Comparison of ENCODE assay signal across 9 mouse cellular contexts in the genomic region with DNA sequence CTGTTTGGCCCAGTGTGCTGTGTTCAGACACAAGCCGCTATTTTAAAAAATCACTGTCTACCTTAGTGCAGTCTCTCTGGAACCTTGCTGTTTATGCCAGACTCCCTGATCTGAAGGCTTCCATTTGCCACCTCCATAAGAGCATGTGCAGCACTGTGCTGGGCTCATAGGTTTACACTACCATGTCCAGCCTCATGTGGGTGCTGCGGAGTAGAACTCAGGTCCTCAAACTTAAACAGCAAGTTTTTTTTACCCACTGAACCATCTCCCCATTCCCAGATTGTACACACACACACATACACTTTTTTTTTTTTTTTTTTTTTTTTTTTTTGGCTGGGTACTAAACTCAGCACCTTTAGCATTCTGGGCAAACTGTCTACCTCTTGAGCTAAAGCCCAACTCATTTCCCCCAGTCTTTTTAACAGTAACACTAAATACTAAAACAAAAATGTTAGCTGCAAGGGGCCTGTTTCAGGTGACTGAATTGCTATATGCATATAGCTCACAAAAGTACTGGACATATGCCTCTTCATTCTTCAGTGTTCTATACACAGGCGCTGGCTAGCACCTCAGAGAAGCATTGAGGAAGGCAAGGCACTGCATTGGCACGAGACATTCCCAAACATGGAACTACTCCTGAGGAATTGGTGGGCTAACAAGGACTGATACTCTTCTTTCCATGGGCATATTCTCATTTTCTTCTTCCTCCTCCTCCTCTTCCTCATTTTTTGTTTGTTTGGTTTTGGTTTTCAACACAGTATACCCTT. TPM values are rescaled to one million over a fixed set of nuclear protein-coding genes. Genes with fewer than 3 reads are reported as not detected.
DNase-seq lines count a peak whose midpoint lies in the region; ATAC-seq and TF ChIP-seq lines count a peak whose summit lies in the region.
"Had no signal": no experiment of that assay in that cellular context is flagged by ENCODE, and none has a peak within 500 bp of the region (broad histone marks: within the 10 kb centered on the region; RNA-seq: fewer than 3 reads in every experiment).

No protein-coding gene starts in this region.

- dilution Hi-C loops in CH12.LX (cut with MboI; ENCODE audit: extremely low pct_ligation_motif_present, extremely low pct_unique_long_range_greater_than_20kb, low sequenced_read_pairs) = no loop called here

- H3K4me3 ChIP-seq in intestine, embryonic 16.5 days (ENCODE audit: low read length) = no peak overlapping the region
- no peak overlapping the region for H3K4me3 ChIP-seq in intestine, embryonic 15.5 days (replicated peaks)
- H3K4me3 ChIP-seq in CH12.LX (replicated peaks in 1 of 3; ENCODE audit: low read depth in 2 of 3, low read length in 2 of 3, poor library complexity in 1 of 3) = no peak overlapping the region
- H3K4me3 ChIP-seq in liver, postnatal 0 days (ENCODE audit: low read depth, low read length) = no peak overlapping the region

- H3K4me1 ChIP-seq in intestine, embryonic 16.5 days (ENCODE audit: control insufficient read depth, insufficient read depth, low read length) = no peaks in the 10 kb centered on the region
- H3K4me1 ChIP-seq in intestine, embryonic 15.5 days (replicated peaks) = no peaks in the 10 kb centered on the region
- H3K4me1 ChIP-seq in CH12.LX (ENCODE audit: control insufficient read depth in 1 of 2, insufficient read depth in 2 of 2) = peaks cover 2 to 11% of the 10 kb centered on the region in 2 experiments; a peak in 3 of 4 replicates
- H3K4me1 ChIP-seq in liver, postnatal 0 days (ENCODE audit: insufficient read depth) = peaks cover 13% of the 10 kb centered on the region

- intact Hi-C loops in gastrocnemius, postnatal 36 days (cut with DNase I) = loop anchor here (5.0 kb wide), 1 partner anchor 383 kb away; no protein-coding TSS in a partner anchor

- H3K9ac ChIP-seq in intestine, embryonic 16.5 days (ENCODE audit: low read depth, low read length) = no peak overlapping the region
- H3K9ac ChIP-seq in intestine, embryonic 15.5 days = no peak overlapping the region
- H3K9ac ChIP-seq in CH12.LX (ENCODE audit: insufficient read depth, low read depth) = no peak overlapping the region
- H3K9ac ChIP-seq in liver, postnatal 0 days (replicated peaks) = no peak overlapping the region

- DNase-seq in CH12.LX (ENCODE audit: extremely low read depth) = peak; percentile 65
- peak; percentile 64 for DNase-seq in embryo, embryonic 10.5 days (ENCODE audit: low spot score)
- DNase-seq in liver, postnatal 0 days = peak; percentile 24
- DNase-seq in gastrocnemius, postnatal 36 days = no peak
- no peak for DNase-seq in adrenal gland, adult 8-10 months
- no peak for DNase-seq in right cerebral cortex, postnatal 4 days

- no peak for TF ChIP-seq EP300 in CH12.LX (IDR thresholded peaks at IDR 0.05; ENCODE audit: low read length)
- TF ChIP-seq EP300 in liver, postnatal 0 days (IDR thresholded peaks at IDR 0.05; ENCODE audit: low read depth) = no peak

- TF ChIP-seq RAD21 in CH12.LX (IDR thresholded peaks at IDR 0.05; ENCODE audit: low read depth, low read length) = peak; percentile 28

- H3K9me3 ChIP-seq in intestine, embryonic 16.5 days (ENCODE audit: control insufficient read depth, low read length) = no peaks in the 10 kb centered on the region
- H3K9me3 ChIP-seq in intestine, embryonic 15.5 days = no peaks in the 10 kb centered on the region
- no peaks in the 10 kb centered on the region for H3K9me3 ChIP-seq in CH12.LX (replicated peaks; ENCODE audit: low read length)
- no peaks in the 10 kb centered on the region for H3K9me3 ChIP-seq in liver, postnatal 0 days (ENCODE audit: low read length)

- peaks cover 3% of the 10 kb centered on the region; the same call in 1 of the 2 replicates for H3K27me3 ChIP-seq in intestine, embryonic 16.5 days (replicated peaks; ENCODE audit: control insufficient read depth, insufficient read depth, low read length)
- H3K27me3 ChIP-seq in intestine, embryonic 15.5 days (replicated peaks) = no peaks in the 10 kb centered on the region
- H3K27me3 ChIP-seq in CH12.LX (replicated peaks) = no peaks in the 10 kb centered on the region
- 0 out of 2 replicates have a peak, but pooled peaks cover 3% of the 10 kb centered on the region for H3K27me3 ChIP-seq in liver, postnatal 0 days (ENCODE audit: insufficient read depth, low read length)

- in situ Hi-C loops in CH12.LX (cut with MboI; ENCODE audit: low pct_ligation_motif_present, low pct_unique_long_range_greater_than_20kb, low sequenced_read_pairs) = loop anchor here (10.0 to 25.0 kb wide), 3 partner anchors 218 to 551 kb away; a partner anchor contains a TSS

- no peaks in the 10 kb centered on the region for H3K79me2 ChIP-seq in CH12.LX (replicated peaks; ENCODE audit: control insufficient read depth, extremely low read depth, insufficient read depth, poor library complexity, severe bottlenecking)

- H3K36me3 ChIP-seq in intestine, embryonic 16.5 days (ENCODE audit: control insufficient read depth, insufficient read depth, low read length) = no peaks in the 10 kb centered on the region
- no peaks in the 10 kb centered on the region for H3K36me3 ChIP-seq in intestine, embryonic 15.5 days
- no peaks in the 10 kb centered on the region for H3K36me3 ChIP-seq in CH12.LX (replicated peaks in 1 of 2; ENCODE audit: control insufficient read depth in 1 of 2, insufficient read depth in 1 of 2, low read length in 1 of 2)
- H3K36me3 ChIP-seq in liver, postnatal 0 days (replicated peaks; ENCODE audit: insufficient read depth, low read length) = no peaks in the 10 kb centered on the region

- 0 out of 2 replicates have a peak, but pooled peaks have one; percentile 6 for ATAC-seq in intestine, embryonic 16.5 days
- ATAC-seq in intestine, embryonic 15.5 days = no peak
- peak; percentile 49 for ATAC-seq in liver, postnatal 0 days

- no peak overlapping the region for H3K4me2 ChIP-seq in intestine, embryonic 16.5 days (ENCODE audit: low read depth, low read length)
- H3K4me2 ChIP-seq in intestine, embryonic 15.5 days (replicated peaks) = no peak overlapping the region
- no peak overlapping the region for H3K4me2 ChIP-seq in CH12.LX (ENCODE audit: insufficient read depth, low read depth, poor library complexity, severe bottlenecking)
- no peak overlapping the region for H3K4me2 ChIP-seq in liver, postnatal 0 days (ENCODE audit: low read depth, low read length)

- no peak overlapping the region for H3K27ac ChIP-seq in intestine, embryonic 16.5 days (ENCODE audit: low read length)
- H3K27ac ChIP-seq in intestine, embryonic 15.5 days = no peak overlapping the region
- H3K27ac ChIP-seq in CH12.LX (ENCODE audit: insufficient read depth, low read depth) = no peak overlapping the region
- H3K27ac ChIP-seq in liver, postnatal 0 days (ENCODE audit: low read depth) = no peak overlapping the region

- 81% methylated on average over 4 of the region's 4 CpGs for WGBS in intestine, embryonic 16.5 days
- 72% methylated on average over 4 of the region's 4 CpGs for WGBS in intestine, embryonic 15.5 days
- 74% methylated on average over 4 of the region's 4 CpGs for WGBS in liver, postnatal 0 days (ENCODE audit: insufficient replicate concordance)

- peak; percentile 16 to 64; a peak in 2 of 4 replicates for TF ChIP-seq CTCF in CH12.LX (conservative IDR thresholded peaks at IDR 0.05 in 1 of 2, IDR thresholded peaks at IDR 0.05 in 1 of 2; ENCODE audit: low read depth in 2 of 2, low read length in 2 of 2)
- peak; percentile 44 for TF ChIP-seq CTCF in liver, postnatal 0 days (IDR thresholded peaks at IDR 0.05; ENCODE audit: low read depth)

- TF ChIP-seq POLR2A in CH12.LX (IDR thresholded peaks at IDR 0.05; ENCODE audit: low read depth, low read length) = no peak

RNA-seq across cellular contexts. Expression of a gene that starts 5.8 kb away (rescaled TPM):
- polyA plus RNA-seq in intestine, embryonic 16.5 days (2015; fragmentation: Nextera tagmentation; extraction: Ambion mirVana) = 0.12 and 0.33 TPM in 2 replicates
- polyA plus RNA-seq in intestine, embryonic 15.5 days (2015; fragmentation: Nextera tagmentation; extraction: Ambion mirVana) = 0.16 and 0.35 TPM in 2 replicates
- total RNA-seq in CH12.LX (2012; rRNA removed) (0.13 and 0.17 TPM in 2 replicates), CH12.LX (2014; rRNA removed) (not detected in 2 replicates)
- 0.16 TPM in 1 of 2 replicates, not detected in the other for polyA plus RNA-seq in CH12.LX (2012; ENCODE audit: insufficient read length, low read depth)
- polyA plus RNA-seq in liver, postnatal 0 days (2015; fragmentation: Nextera tagmentation; extraction: Ambion mirVana) = not detected in 2 replicates
- not detected for total RNA-seq in gastrocnemius, postnatal 36 days (2021)
- total RNA-seq in adrenal gland, adult 8-10 months (2022) = under 1 TPM in 1 of 4 experiments, not detected in 3; 0.24 TPM

RNA-seq across cellular contexts. Expression of a gene that starts 8.0 kb away (rescaled TPM):
- polyA plus RNA-seq in intestine, embryonic 16.5 days (2015; fragmentation: Nextera tagmentation; extraction: Ambion mirVana) = 20.6 and 21.7 TPM in 2 replicates
- polyA plus RNA-seq in intestine, embryonic 15.5 days (2015; fragmentation: Nextera tagmentation; extraction: Ambion mirVana) = 24.0 and 24.3 TPM in 2 replicates
- total RNA-seq in CH12.LX (2012; rRNA removed) (11.8 and 15.5 TPM in 2 replicates), CH12.LX (2014; rRNA removed) (31.1 and 31.6 TPM in 2 replicates)
- 11.7 and 11.9 TPM in 2 replicates for polyA plus RNA-seq in CH12.LX (2012; ENCODE audit: insufficient read length, low read depth)
- 6.2 and 7.5 TPM in 2 replicates for polyA plus RNA-seq in liver, postnatal 0 days (2015; fragmentation: Nextera tagmentation; extraction: Ambion mirVana)
- 1 to 10 TPM; 7.0 to 8.3 TPM for total RNA-seq in gastrocnemius, postnatal 36 days (2021)
- 10 to 100 TPM; 17.2 to 25.9 (median 20.4) TPM for total RNA-seq in adrenal gland, adult 8-10 months (2022)

RNA-seq across cellular contexts. Expression of a gene that starts 46.1 kb away (rescaled TPM):
- 10.2 and 11.5 TPM in 2 replicates for polyA plus RNA-seq in intestine, embryonic 16.5 days (2015; fragmentation: Nextera tagmentation; extraction: Ambion mirVana)
- 11.6 and 13.1 TPM in 2 replicates for polyA plus RNA-seq in intestine, embryonic 15.5 days (2015; fragmentation: Nextera tagmentation; extraction: Ambion mirVana)
- total RNA-seq in CH12.LX (2012; rRNA removed) (not detected in 2 replicates), CH12.LX (2014; rRNA removed) (not detected in 2 replicates)
- 0.12 TPM in 1 of 2 replicates, not detected in the other for polyA plus RNA-seq in CH12.LX (2012; ENCODE audit: insufficient read length, low read depth)
- 0.85 and 0.89 TPM in 2 replicates for polyA plus RNA-seq in liver, postnatal 0 days (2015; fragmentation: Nextera tagmentation; extraction: Ambion mirVana)
- 1 to 10 TPM; 4.9 to 7.0 TPM for total RNA-seq in gastrocnemius, postnatal 36 days (2021)
- 1 to 10 TPM; 5.9 to 8.9 (median 6.3) TPM for total RNA-seq in adrenal gland, adult 8-10 months (2022)

RNA-seq across cellular contexts. Expression of a gene that starts 50.4 kb away (rescaled TPM):
- polyA plus RNA-seq in intestine, embryonic 16.5 days (2015; fragmentation: Nextera tagmentation; extraction: Ambion mirVana) = not detected in 2 replicates
- not detected in 2 replicates for polyA plus RNA-seq in intestine, embryonic 15.5 days (2015; fragmentation: Nextera tagmentation; extraction: Ambion mirVana)
- total RNA-seq in CH12.LX (2012; rRNA removed) (not detected in 2 replicates), CH12.LX (2014; rRNA removed) (not detected in 2 replicates)
- not detected in 2 replicates for polyA plus RNA-seq in CH12.LX (2012; ENCODE audit: insufficient read length, low read depth)
- polyA plus RNA-seq in liver, postnatal 0 days (2015; fragmentation: Nextera tagmentation; extraction: Ambion mirVana) = not detected in 2 replicates
- total RNA-seq in gastrocnemius, postnatal 36 days (2021) = not detected
- not detected for total RNA-seq in adrenal gland, adult 8-10 months (2022)
- polyA plus RNA-seq: intestine, embryonic 14.5 days had no signal

RNA-seq across cellular contexts. Expression of a gene that starts 53.8 kb away (rescaled TPM):
- polyA plus RNA-seq in intestine, embryonic 16.5 days (2015; fragmentation: Nextera tagmentation; extraction: Ambion mirVana) = 0.23 and 0.38 TPM in 2 replicates
- 0.40 and 0.48 TPM in 2 replicates for polyA plus RNA-seq in intestine, embryonic 15.5 days (2015; fragmentation: Nextera tagmentation; extraction: Ambion mirVana)
- total RNA-seq in CH12.LX (2012; rRNA removed) (not detected in 2 replicates), CH12.LX (2014; rRNA removed) (not detected in 2 replicates)
- polyA plus RNA-seq in CH12.LX (2012; ENCODE audit: insufficient read length, low read depth) = not detected in 2 replicates
- 0.06 and 0.14 TPM in 2 replicates for polyA plus RNA-seq in liver, postnatal 0 days (2015; fragmentation: Nextera tagmentation; extraction: Ambion mirVana)
- not detected for total RNA-seq in gastrocnemius, postnatal 36 days (2021)
- not detected for total RNA-seq in adrenal gland, adult 8-10 months (2022)

Comparison
In these comparisons a context has a peak if more than half of its experiments do, and no peak if none do; other contexts are left out.
1. DNase-seq: peak in CH12.LX (single experiment), embryo, embryonic 10.5 days (single experiment) and liver, postnatal 0 days (single experiment); none in gastrocnemius, postnatal 36 days (0 of 2), adrenal gland, adult 8-10 months (single experiment) and right cerebral cortex, postnatal 4 days (single experiment).